Mouse (Mus musculus): Measurements from ENCODE around the gene Glyr1.

DNA sequence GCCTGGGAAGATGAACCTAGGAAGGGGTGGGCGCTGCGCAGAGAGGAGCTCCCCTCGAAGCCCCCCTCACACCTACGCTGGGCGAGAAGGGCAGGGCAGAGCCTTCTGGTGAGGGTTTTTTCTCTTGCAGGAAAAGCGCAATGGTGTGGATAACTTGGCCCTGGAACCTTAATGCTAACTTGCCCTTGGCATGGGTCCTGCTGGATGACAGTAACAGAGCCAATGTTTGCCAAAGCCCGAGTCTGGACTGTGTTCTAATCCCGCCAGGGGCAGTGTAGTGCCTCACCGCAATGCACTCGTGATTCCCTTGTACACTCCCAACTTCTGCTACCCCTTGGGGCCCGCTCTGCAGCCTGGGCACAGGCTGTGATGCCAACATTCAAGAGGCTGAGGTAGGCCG lies 41.6 kb downstream of the Glyr1 start:
- no peak for TF ChIP-seq POLR2A (IDR thresholded peaks at IDR 0.05; ENCODE audit: low read depth, low read length)
- TF ChIP-seq CTCF (conservative IDR thresholded peaks at IDR 0.05; ENCODE audit: insufficient read depth, insufficient read length, low read depth, low read length): 0 out of 2 replicates have a peak, but pooled peaks have one; percentile 17

Measured in kidney, adult 2 months (tissue).